Mouse (Mus musculus) heart, embryonic 15.5 days (tissue): Measurements from ENCODE around the gene Mettl23. TPM values are rescaled to one million over a fixed set of nuclear protein-coding genes. Genes with fewer than 3 reads are reported as not detected.

Experiments used
- ATAC-seq: fragments of 200-750 bp; cut with Nextera tagmentation; replicated peaks from 2 replicates; pipeline ENCODE4 v1.8.0; 2017; ENCODE audit warnings: low read depth, moderate TSS enrichment; ENCODE audit not compliant: insufficient number of reproducible peaks, insufficient read depth, low FRiP score
- H3K27ac ChIP-seq: fragments of 300-500 bp; sonication (generic); 2 replicates; pipeline ENCODE4 v1.5.1; 2015; ENCODE audit warnings: mild to moderate bottlenecking, inconsistent platforms
- H3K27me3 ChIP-seq: fragments of 300-500 bp; sonication (generic); 2 replicates; pipeline ENCODE4 v1.6.1; 2015; ENCODE audit warnings: inconsistent platforms
- H3K36me3 ChIP-seq: fragments of 300-500 bp; sonication (generic); 2 replicates; pipeline ENCODE4 v1.6.1; 2015; ENCODE audit warnings: mild to moderate bottlenecking, inconsistent platforms
- H3K4me1 ChIP-seq: fragments of 300-500 bp; sonication (generic); replicated peaks from 2 replicates; pipeline ENCODE4 v1.6.1; 2015; ENCODE audit warnings: inconsistent platforms
- H3K4me2 ChIP-seq: fragments of 300-500 bp; sonication (generic); 2 replicates; pipeline ENCODE4 v1.6.1; 2015; ENCODE audit warnings: inconsistent platforms, mild to moderate bottlenecking, moderate library complexity
- H3K4me3 ChIP-seq: fragments of 300-500 bp; sonication (generic); 2 replicates; pipeline ENCODE4 v1.5.1; 2015; ENCODE audit warnings: mild to moderate bottlenecking, inconsistent platforms
- H3K9ac ChIP-seq: fragments of 300-500 bp; sonication (generic); 2 replicates; pipeline ENCODE4 v1.6.1; 2015; ENCODE audit warnings: mild to moderate bottlenecking, inconsistent platforms
- H3K9me3 ChIP-seq: fragments of 300-500 bp; sonication (generic); replicated peaks from 2 replicates; pipeline ENCODE4 v1.6.1; 2016; ENCODE audit warnings: inconsistent platforms
- WGBS: fragments of 180-500 bp; shearing (Covaris S2); methylation state at CpG from one replicate; pipeline ENCODE4 v1.1.7; 2015; ENCODE audit warnings: mixed read lengths; 5-methylcytosine and 5-hydroxymethylcytosine counted together
- polyA plus RNA-seq: library from polyadenylated mRNA; unstranded; fragments of >200 nt; fragmentation: Nextera tagmentation; extraction: Ambion mirVana; gene quantifications from 2 replicates; pipeline ENCODE4 v1.2.1, GENCODE M21; 2015

Gene Mettl23
- polyA plus RNA-seq, result 63.0 and 63.4 TPM in 2 replicates

- Histone ChIP-seq H3K4me3 (peak within 1 kb of the TSS; percentile 88), H3K27ac (peak within 1 kb of the TSS; percentile 99), H3K9me3 (no peaks in the 10 kb centered on the region), H3K36me3 (peaks cover 21% of the 10 kb centered on the region), H3K4me1 (peaks cover 31% of the 10 kb centered on the region), H3K9ac (peak within 1 kb of the TSS; percentile 92), H3K27me3 (no peaks in the 10 kb centered on the region), H3K4me2 (peak within 1 kb of the TSS; percentile 62)
- peak; percentile 93 for ATAC-seq
- WGBS, result under 1% methylated on average over 72 of the region's 72 CpGs
Observed at GRCm38 (mm10) chr11:116843261-116844233, at the start of gene Mettl23, which contains the start of gene Jmjd6. Gene Mettl23 (plus strand): TSS chr11:116843278. Gene Jmjd6 (minus strand): TSS chr11:116843449.

- Histone ChIP-seq H3K27ac (no peak overlapping the region), H3K27me3 (no peaks in the 10 kb centered on the region), H3K36me3 (no peaks in the 10 kb centered on the region), H3K4me2 (no peak overlapping the region), H3K4me3 (no peak overlapping the region), H3K4me1 (peaks cover 9% of the 10 kb centered on the region; the same call in 1 of the 2 replicates), H3K9ac (no peak overlapping the region), H3K9me3 (no peaks in the 10 kb centered on the region)
- ATAC-seq, result no peak
- WGBS, result 48% methylated on average over 5 of the region's 5 CpGs
Observed at GRCm38 (mm10) chr11:116799364-116799763, 43.7 kb upstream of the Mettl23 start.

DNA sequence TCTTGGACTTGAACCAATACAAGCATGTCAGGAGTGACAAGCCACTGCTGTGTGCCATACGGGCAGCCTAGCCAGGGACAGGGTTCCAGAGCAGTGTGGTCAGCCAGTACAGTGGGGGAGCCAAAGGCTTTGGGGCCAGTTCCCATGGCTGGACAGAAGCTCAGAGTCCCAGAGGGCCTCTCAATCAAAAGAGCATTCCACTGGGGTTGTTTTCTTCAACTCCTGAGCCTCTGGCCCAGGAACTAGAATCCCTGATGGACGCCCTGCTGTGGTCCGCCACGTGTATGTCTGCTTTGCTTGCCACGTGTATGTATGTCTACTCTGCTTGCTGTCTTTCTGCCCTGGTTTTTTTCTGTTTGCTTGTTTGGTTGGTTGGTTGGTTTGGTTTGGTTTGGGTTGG is 42.0 kb upstream of the Mettl23 start:
- H3K4me2 ChIP-seq, result no peak overlapping the region
- peaks cover 9% of the 10 kb centered on the region; the same call in 1 of the 2 replicates for H3K4me1 ChIP-seq
- H3K36me3 ChIP-seq, result no peaks in the 10 kb centered on the region
- no peak overlapping the region for H3K9ac ChIP-seq
- H3K4me3 ChIP-seq, result no peak overlapping the region
- no peaks in the 10 kb centered on the region for H3K27me3 ChIP-seq
- 69% methylated on average over 5 of the region's 5 CpGs for WGBS
- no peak for ATAC-seq
- no peak overlapping the region for H3K27ac ChIP-seq
- H3K9me3 ChIP-seq, result no peaks in the 10 kb centered on the region

GRCm38 (mm10) chr11:116802709-116803108 is 40.4 kb upstream of the Mettl23 start:
- H3K4me2 ChIP-seq, result no peak overlapping the region
- no peak overlapping the region for H3K9ac ChIP-seq
- no peak for ATAC-seq
- no peaks in the 10 kb centered on the region for H3K27me3 ChIP-seq
- no peaks in the 10 kb centered on the region for H3K36me3 ChIP-seq
- no peak overlapping the region for H3K4me3 ChIP-seq
- peaks cover 18% of the 10 kb centered on the region; the same call in 1 of the 2 replicates for H3K4me1 ChIP-seq
- H3K27ac ChIP-seq, result no peak overlapping the region
- WGBS, result 78% methylated on average over 5 of the region's 5 CpGs
- no peaks in the 10 kb centered on the region for H3K9me3 ChIP-seq

- no peak overlapping the region for H3K4me2 ChIP-seq
- ATAC-seq, result no peak
- 59% methylated on average over 15 of the region's 15 CpGs for WGBS
Observed at GRCm38 (mm10) chr11:116806136-116807071, 36.7 kb upstream of the Mettl23 start.

DNA sequence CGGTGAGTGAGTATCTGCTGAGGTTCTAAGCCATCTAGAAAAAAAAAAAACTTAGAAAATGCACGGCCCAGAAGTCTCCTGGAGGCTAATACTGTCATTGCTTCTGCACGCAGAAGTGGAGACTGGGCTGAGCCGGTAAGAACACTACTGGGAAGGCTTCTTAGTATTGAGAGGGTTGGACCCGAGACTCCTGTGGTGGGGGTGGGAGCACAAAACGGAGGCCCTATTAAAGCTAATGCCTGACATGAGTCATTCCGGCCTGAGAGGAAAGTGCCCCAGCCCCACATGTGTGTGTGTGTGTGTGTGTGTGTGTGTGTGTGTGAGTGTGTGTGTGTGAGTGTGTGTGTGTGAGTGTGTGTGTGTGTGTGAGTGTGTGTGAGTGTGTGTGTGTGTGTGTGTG is 36.0 kb upstream of the Mettl23 start:
- Histone ChIP-seq H3K27me3 (no peaks in the 10 kb centered on the region), H3K4me3 (no peak overlapping the region), H3K36me3 (no peaks in the 10 kb centered on the region), H3K4me2 (no peak overlapping the region), H3K9me3 (no peaks in the 10 kb centered on the region), H3K9ac (no peak overlapping the region), H3K27ac (peak overlapping the region; percentile 67), H3K4me1 (peaks cover 26% of the 10 kb centered on the region)
- ATAC-seq, result no peak
- whole genome bisulfite sequencing, result 47% methylated on average over 7 of the region's 7 CpGs

More at GRCm38 (mm10) chr11:116806136-116807071, 36.7 kb upstream of the Mettl23 start:
- Histone ChIP-seq H3K36me3 (no peaks in the 10 kb centered on the region), H3K27ac (peak overlapping the region; percentile 67), H3K4me1 (peaks cover 21% of the 10 kb centered on the region), H3K9ac (0 out of 2 replicates have a peak overlapping the region, but pooled peaks have one; percentile 15), H3K27me3 (no peaks in the 10 kb centered on the region), H3K9me3 (no peaks in the 10 kb centered on the region), H3K4me3 (no peak overlapping the region)

- H3K36me3 ChIP-seq, result no peaks in the 10 kb centered on the region
- H3K27me3 ChIP-seq, result no peaks in the 10 kb centered on the region
- ATAC-seq, result no peak
- no peak overlapping the region for H3K4me3 ChIP-seq
- H3K4me2 ChIP-seq, result no peak overlapping the region
- peaks cover 30% of the 10 kb centered on the region for H3K4me1 ChIP-seq
- H3K9me3 ChIP-seq, result no peaks in the 10 kb centered on the region
- no peak overlapping the region for H3K9ac ChIP-seq
- peak overlapping the region; percentile 67 for H3K27ac ChIP-seq
- WGBS, result 74% methylated on average over 3 of the region's 3 CpGs
Observed at GRCm38 (mm10) chr11:116807526-116807925, 35.6 kb upstream of the Mettl23 start.

DNA sequence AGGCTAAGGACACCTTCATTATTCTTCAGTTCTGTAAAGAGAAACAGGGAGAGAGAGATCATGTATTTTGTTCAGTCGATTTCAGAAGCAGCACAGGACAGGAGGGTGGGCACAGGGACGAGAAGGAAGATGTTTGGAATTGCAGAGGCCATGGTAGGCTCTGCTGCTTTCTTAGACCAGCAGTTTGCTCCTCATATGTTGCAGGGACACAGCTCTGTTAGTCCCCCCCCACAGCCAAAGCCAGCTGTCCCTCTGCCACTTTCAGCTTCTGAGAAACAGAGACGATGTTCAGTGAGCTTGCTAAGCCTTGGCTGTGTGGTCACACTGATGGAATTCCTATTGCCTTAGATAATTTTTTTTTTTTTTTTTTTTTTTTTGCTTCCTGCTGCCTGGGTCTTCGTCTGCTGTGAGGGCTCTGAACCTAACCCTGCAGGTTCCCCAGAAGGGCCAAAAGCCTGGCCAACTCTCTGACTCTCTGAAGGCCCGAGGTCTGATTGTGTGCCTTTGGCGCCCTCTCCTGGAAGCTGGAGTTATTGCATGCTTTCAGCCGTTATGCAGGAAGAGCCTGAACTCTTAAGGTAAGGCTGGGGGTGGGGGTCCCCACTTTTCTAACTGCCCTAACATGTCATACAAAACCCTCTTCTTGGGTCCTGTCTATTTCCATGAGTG is 35.0 kb upstream of the Mettl23 start:
- H3K27ac ChIP-seq, result peak overlapping the region; percentile 67
- no peak overlapping the region for H3K9ac ChIP-seq
- WGBS, result 20% methylated on average over 7 of the region's 7 CpGs

GRCm38 (mm10) chr11:116808811-116809395 is 34.2 kb upstream of the Mettl23 start:
- Histone ChIP-seq H3K27me3 (no peaks in the 10 kb centered on the region), H3K9ac (no peak overlapping the region), H3K4me2 (no peak overlapping the region), H3K4me3 (no peak overlapping the region), H3K4me1 (peaks cover 44% of the 10 kb centered on the region), H3K27ac (no peak overlapping the region), H3K36me3 (no peaks in the 10 kb centered on the region), H3K9me3 (no peaks in the 10 kb centered on the region)
- WGBS, result 79% methylated on average over 11 of the region's 11 CpGs
- no peak for ATAC-seq

More for the DNA sequence above, 35.0 kb upstream of the Mettl23 start:
- Histone ChIP-seq H3K4me3 (no peak overlapping the region), H3K27me3 (no peaks in the 10 kb centered on the region), H3K4me1 (peaks cover 35% of the 10 kb centered on the region), H3K36me3 (no peaks in the 10 kb centered on the region), H3K4me2 (no peak overlapping the region), H3K9me3 (no peaks in the 10 kb centered on the region)
- ATAC-seq, result 0 out of 2 replicates have a peak, but pooled peaks have one; percentile 27

- Histone ChIP-seq H3K9ac (no peak overlapping the region), H3K4me2 (no peak overlapping the region), H3K36me3 (no peaks in the 10 kb centered on the region), H3K27me3 (no peaks in the 10 kb centered on the region), H3K27ac (no peak overlapping the region), H3K9me3 (no peaks in the 10 kb centered on the region), H3K4me3 (no peak overlapping the region), H3K4me1 (peaks cover 50% of the 10 kb centered on the region)
- ATAC-seq, result no peak
- 71% methylated on average over 8 of the region's 8 CpGs for WGBS
Observed at GRCm38 (mm10) chr11:116809520-116809919, 33.6 kb upstream of the Mettl23 start.
